13 mouse cellular contexts compared by ENCODE assay signal in genomic region chr13:94212716-94213115, GRCm38 (mm10).
DNase-seq lines count a peak whose midpoint lies in the region; ATAC-seq and TF ChIP-seq lines count a peak whose summit lies in the region.
"Had no signal": no experiment of that assay in that cellular context is flagged by ENCODE, and none has a peak within 500 bp of the region (broad histone marks: within the 10 kb centered on the region; RNA-seq: fewer than 3 reads in every experiment).

No protein-coding gene starts in this region.

- intact Hi-C loops in gastrocnemius, adult 2 months (cut with DNase I) = no loop called here
- intact Hi-C loops in gastrocnemius, postnatal 36 days (cut with DNase I) = no loop called here
- intact Hi-C loops in left cerebral cortex, adult 2 months (cut with DNase I) = no loop called here
- intact Hi-C loops in left cerebral cortex, postnatal 10 days (cut with DNase I) = no loop called here

- no peaks in the 10 kb centered on the region for H3K36me3 ChIP-seq in CH12.LX (replicated peaks in 1 of 2; ENCODE audit: control insufficient read depth in 1 of 2, insufficient read depth in 1 of 2, low read length in 1 of 2)
- H3K36me3 ChIP-seq in midbrain, embryonic 13.5 days = peaks cover 25% of the 10 kb centered on the region

- TF ChIP-seq POLR2A in CH12.LX (IDR thresholded peaks at IDR 0.05; ENCODE audit: low read depth, low read length) = no peak
- TF ChIP-seq POLR2A in cortical plate, adult 2 months (IDR thresholded peaks at IDR 0.05; ENCODE audit: extremely low read depth, insufficient read depth, low read length) = no peak

- TF ChIP-seq RAD21 in CH12.LX (IDR thresholded peaks at IDR 0.05; ENCODE audit: low read depth, low read length) = peak; percentile 20

- peak; percentile 46 for TF ChIP-seq CTCF in gastrocnemius, adult 2 months (IDR thresholded peaks at IDR 0.05)
- peak; percentile 37 for TF ChIP-seq CTCF in left cerebral cortex, adult 2 months (IDR thresholded peaks at IDR 0.05)
- TF ChIP-seq CTCF in CH12.LX (conservative IDR thresholded peaks at IDR 0.05 in 1 of 2, IDR thresholded peaks at IDR 0.05 in 1 of 2; ENCODE audit: low read depth in 2 of 2, low read length in 2 of 2) = peak in 1 of 2 experiments; percentile 38; a peak in 2 of 4 replicates
- peak; percentile 25; the same call in 1 of the 2 replicates for TF ChIP-seq CTCF in cortical plate, adult 2 months (IDR thresholded peaks at IDR 0.05; ENCODE audit: extremely low read depth, insufficient read depth, low read length)

- H3K27ac ChIP-seq in gastrocnemius, adult 2 months = no peak overlapping the region
- no peak overlapping the region for H3K27ac ChIP-seq in left cerebral cortex, adult 2 months
- H3K27ac ChIP-seq in CH12.LX (ENCODE audit: insufficient read depth, low read depth) = no peak overlapping the region
- no peak overlapping the region for H3K27ac ChIP-seq in cortical plate, adult 2 months (ENCODE audit: insufficient read depth, low read length)
- H3K27ac ChIP-seq in midbrain, embryonic 13.5 days = no peak overlapping the region
- H3K27ac ChIP-seq: stomach, embryonic 15.5 days had no signal

- no peak overlapping the region for H3K9ac ChIP-seq in CH12.LX (ENCODE audit: insufficient read depth, low read depth)
- H3K9ac ChIP-seq in midbrain, embryonic 13.5 days (replicated peaks) = no peak overlapping the region
- H3K9ac ChIP-seq: stomach, embryonic 15.5 days had no signal

- no peak overlapping the region for H3K4me2 ChIP-seq in CH12.LX (ENCODE audit: insufficient read depth, low read depth, poor library complexity, severe bottlenecking)
- no peak overlapping the region for H3K4me2 ChIP-seq in midbrain, embryonic 13.5 days (replicated peaks)
- H3K4me2 ChIP-seq: stomach, embryonic 15.5 days had no signal

- TF ChIP-seq EP300 in CH12.LX (IDR thresholded peaks at IDR 0.05; ENCODE audit: low read length) = no peak

- H3K9me3 ChIP-seq in CH12.LX (replicated peaks; ENCODE audit: low read length) = no peaks in the 10 kb centered on the region
- 0 out of 2 replicates have a peak, but pooled peaks cover 3% of the 10 kb centered on the region for H3K9me3 ChIP-seq in midbrain, embryonic 13.5 days
- H3K9me3 ChIP-seq: stomach, embryonic 15.5 days had no signal

- ATAC-seq in midbrain, embryonic 13.5 days = no peak

- no peaks in the 10 kb centered on the region for H3K79me2 ChIP-seq in CH12.LX (replicated peaks; ENCODE audit: control insufficient read depth, extremely low read depth, insufficient read depth, poor library complexity, severe bottlenecking)

- dilution Hi-C loops in CH12.LX (cut with MboI; ENCODE audit: extremely low pct_ligation_motif_present, extremely low pct_unique_long_range_greater_than_20kb, low sequenced_read_pairs) = no loop called here

- H3K4me1 ChIP-seq in CH12.LX (ENCODE audit: control insufficient read depth in 1 of 2, insufficient read depth in 2 of 2) = no peaks in the 10 kb centered on the region
- no peaks in the 10 kb centered on the region; the same call in none of the 2 replicates for H3K4me1 ChIP-seq in cortical plate, adult 2 months (ENCODE audit: control insufficient read depth, insufficient read depth, low read length)
- H3K4me1 ChIP-seq in midbrain, embryonic 13.5 days (replicated peaks) = peaks cover 8% of the 10 kb centered on the region; the same call in 1 of the 2 replicates
- H3K4me1 ChIP-seq: stomach, embryonic 15.5 days had no signal

- in situ Hi-C loops in CH12.LX (cut with MboI; ENCODE audit: low pct_ligation_motif_present, low pct_unique_long_range_greater_than_20kb, low sequenced_read_pairs) = no loop called here

- DNase-seq in gastrocnemius, adult 2 months = no peak
- no peak for DNase-seq in gastrocnemius, postnatal 36 days
- DNase-seq in left cerebral cortex, adult 2 months (ENCODE audit: extremely low spot score in 1 of 2, low spot score in 2 of 2) = no peak
- DNase-seq in left cerebral cortex, postnatal 10 days (ENCODE audit: extremely low spot score in 1 of 2, low spot score in 2 of 2) = no peak
- peak; percentile 12 for DNase-seq in CH12.LX (ENCODE audit: extremely low read depth)
- DNase-seq in ovary, postnatal 14 days (ENCODE audit: low spot score) = no peak
- DNase-seq: cerebellum, postnatal 36 days; heart, adult 18-20 months; kidney, adult 11 months; right cerebral cortex, postnatal 4 days had no signal

- no peaks in the 10 kb centered on the region for H3K27me3 ChIP-seq in CH12.LX (replicated peaks)
- H3K27me3 ChIP-seq in midbrain, embryonic 13.5 days = no peaks in the 10 kb centered on the region
- H3K27me3 ChIP-seq: stomach, embryonic 15.5 days had no signal

- H3K4me3 ChIP-seq in gastrocnemius, adult 2 months = no peak overlapping the region
- no peak overlapping the region for H3K4me3 ChIP-seq in left cerebral cortex, adult 2 months
- H3K4me3 ChIP-seq in CH12.LX (replicated peaks in 1 of 3; ENCODE audit: low read depth in 2 of 3, low read length in 2 of 3, poor library complexity in 1 of 3) = no peak overlapping the region
- no peak overlapping the region for H3K4me3 ChIP-seq in cortical plate, adult 2 months (ENCODE audit: insufficient read depth, low read length)
- H3K4me3 ChIP-seq in midbrain, embryonic 13.5 days (replicated peaks) = no peak overlapping the region
- H3K4me3 ChIP-seq: stomach, embryonic 15.5 days had no signal

- WGBS in midbrain, embryonic 13.5 days = 92% methylated on average over 2 of the region's 2 CpGs

TF ChIP-seq in CH12.LX, 34 proteins besides CTCF, POLR2A, EP300 and RAD21:
- no peak for TF ChIP-seq USF2 (conservative IDR thresholded peaks at IDR 0.05; ENCODE audit: low read depth, low read length)
- no peak for TF ChIP-seq NRF1 (IDR thresholded peaks at IDR 0.05; ENCODE audit: low read depth, low read length)
- TF ChIP-seq TBP (conservative IDR thresholded peaks at IDR 0.05; ENCODE audit: low read depth, low read length) = no peak
- TF ChIP-seq BHLHE40 (IDR thresholded peaks at IDR 0.05; ENCODE audit: low read depth, low read length) = no peak
- TF ChIP-seq ZC3H11A (IDR thresholded peaks at IDR 0.05; ENCODE audit: low read depth, low read length) = no peak
